Mouse (Mus musculus) heart, embryonic 12.5 days (tissue): ENCODE measurements around the gene Jund. TPM values are rescaled to one million over a fixed set of nuclear protein-coding genes. Genes with fewer than 3 reads are reported as not detected.
A peak's percentile ranks its signal among the peaks of the same experiment; 100 is the strongest.

Experiments used
- ATAC-seq: fragments of 200-750 bp; cut with Nextera tagmentation; 2 replicates; pipeline ENCODE4 v1.8.0; 2017; ENCODE audit warnings: moderate TSS enrichment, moderate library complexity; ENCODE audit not compliant: insufficient number of reproducible peaks, low FRiP score
- H3K27ac ChIP-seq: fragments of 300-500 bp; sonication (generic); 2 replicates; pipeline ENCODE4 v1.5.1; 2016; ENCODE audit warnings: mild to moderate bottlenecking, moderate library complexity; ENCODE audit not compliant: poor library complexity, severe bottlenecking
- H3K27me3 ChIP-seq: fragments of 300-500 bp; sonication (generic); replicated peaks from 2 replicates; pipeline ENCODE4 v1.6.1; 2016; ENCODE audit warnings: mild to moderate bottlenecking, moderate library complexity
- H3K36me3 ChIP-seq: fragments of 300-500 bp; sonication (generic); 2 replicates; pipeline ENCODE4 v1.6.1; 2016; ENCODE audit warnings: mild to moderate bottlenecking, moderate library complexity
- H3K4me1 ChIP-seq: fragments of 300-500 bp; sonication (generic); replicated peaks from 2 replicates; pipeline ENCODE4 v1.6.1; 2016; ENCODE audit warnings: mild to moderate bottlenecking
- H3K4me2 ChIP-seq: fragments of 300-500 bp; sonication (generic); 2 replicates; pipeline ENCODE4 v1.6.1; 2016; ENCODE audit warnings: mild to moderate bottlenecking, moderate library complexity
- H3K4me3 ChIP-seq: fragments of 300-500 bp; sonication (generic); 2 replicates; pipeline ENCODE4 v1.5.1; 2016; ENCODE audit warnings: mild to moderate bottlenecking
- H3K9ac ChIP-seq: fragments of 300-500 bp; sonication (generic); 2 replicates; pipeline ENCODE4 v1.6.1; 2016; ENCODE audit warnings: mild to moderate bottlenecking, moderate library complexity
- H3K9me3 ChIP-seq: fragments of 300-500 bp; sonication (generic); replicated peaks from 2 replicates; pipeline ENCODE4 v1.6.1; 2016; ENCODE audit warnings: mild to moderate bottlenecking, moderate library complexity
- WGBS: fragments of 180-500 bp; shearing (Covaris S2); methylation state at CpG from one replicate; pipeline ENCODE4 v1.1.7; 2016; 5-methylcytosine and 5-hydroxymethylcytosine counted together
- polyA plus RNA-seq: library from polyadenylated mRNA; unstranded; fragments of >200 nt; fragmentation: Nextera tagmentation; extraction: Ambion mirVana; gene quantifications from 2 replicates; pipeline ENCODE4 v1.2.1, GENCODE M21; 2016

Gene Jund
- polyA plus RNA-seq, 1 experiment from 2014 or later: 183 TPM

DNA sequence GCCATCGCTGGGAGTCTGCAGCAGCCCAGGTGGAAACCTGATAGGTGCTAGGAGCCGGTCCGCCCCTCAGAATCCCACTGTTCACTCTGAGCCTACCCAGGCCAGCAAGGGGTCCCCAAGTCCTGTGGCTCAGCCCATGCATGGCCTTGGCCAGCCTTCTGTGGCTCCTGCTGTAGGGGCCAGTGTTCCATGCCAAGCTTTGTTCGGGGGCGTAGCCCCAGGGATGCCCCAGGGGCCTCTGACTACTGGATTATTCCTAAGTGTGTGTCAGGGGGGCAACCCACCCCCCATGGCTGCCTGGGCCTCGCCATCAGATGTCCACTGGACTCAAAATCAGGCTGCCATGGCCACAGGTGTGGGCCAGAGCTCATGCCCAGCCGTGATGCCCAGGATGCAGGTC, 15.2 kb downstream of the Jund start:
- Histone ChIP-seq H3K4me3 (no peak overlapping the region), H3K9me3 (no peaks in the 10 kb centered on the region), H3K36me3 (no peaks in the 10 kb centered on the region), H3K4me1 (no peaks in the 10 kb centered on the region), H3K4me2 (no peak overlapping the region), H3K27ac (no peak overlapping the region), H3K9ac (no peak overlapping the region), H3K27me3 (peaks cover 28% of the 10 kb centered on the region)
- WGBS: 73% methylated on average over 7 of the region's 7 CpGs
- ATAC-seq: no peak

DNA sequence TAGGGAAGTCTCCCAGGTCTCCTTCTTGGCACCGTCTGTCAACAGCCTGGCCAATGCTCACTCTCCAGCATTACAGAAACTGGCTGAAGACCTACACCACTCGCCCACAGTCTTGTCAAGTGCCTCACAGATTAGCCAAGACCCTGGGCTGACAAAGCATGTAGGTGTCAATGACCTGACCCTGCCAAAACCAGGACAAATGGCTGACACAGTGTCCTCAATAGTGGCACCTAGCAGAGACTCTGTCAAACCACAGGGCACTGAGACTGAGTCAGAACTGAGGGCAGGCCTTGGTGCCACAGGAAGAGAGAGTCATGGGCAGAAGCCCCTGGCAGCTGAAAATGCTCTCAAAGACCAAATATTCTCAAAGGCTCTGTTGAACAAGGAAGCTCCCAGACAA, 16.3 kb downstream of the Jund start:
- H3K27ac ChIP-seq: no peak overlapping the region
- 41% methylated on average over 2 of the region's 2 CpGs for WGBS
- peaks cover 34% of the 10 kb centered on the region for H3K27me3 ChIP-seq

DNA sequence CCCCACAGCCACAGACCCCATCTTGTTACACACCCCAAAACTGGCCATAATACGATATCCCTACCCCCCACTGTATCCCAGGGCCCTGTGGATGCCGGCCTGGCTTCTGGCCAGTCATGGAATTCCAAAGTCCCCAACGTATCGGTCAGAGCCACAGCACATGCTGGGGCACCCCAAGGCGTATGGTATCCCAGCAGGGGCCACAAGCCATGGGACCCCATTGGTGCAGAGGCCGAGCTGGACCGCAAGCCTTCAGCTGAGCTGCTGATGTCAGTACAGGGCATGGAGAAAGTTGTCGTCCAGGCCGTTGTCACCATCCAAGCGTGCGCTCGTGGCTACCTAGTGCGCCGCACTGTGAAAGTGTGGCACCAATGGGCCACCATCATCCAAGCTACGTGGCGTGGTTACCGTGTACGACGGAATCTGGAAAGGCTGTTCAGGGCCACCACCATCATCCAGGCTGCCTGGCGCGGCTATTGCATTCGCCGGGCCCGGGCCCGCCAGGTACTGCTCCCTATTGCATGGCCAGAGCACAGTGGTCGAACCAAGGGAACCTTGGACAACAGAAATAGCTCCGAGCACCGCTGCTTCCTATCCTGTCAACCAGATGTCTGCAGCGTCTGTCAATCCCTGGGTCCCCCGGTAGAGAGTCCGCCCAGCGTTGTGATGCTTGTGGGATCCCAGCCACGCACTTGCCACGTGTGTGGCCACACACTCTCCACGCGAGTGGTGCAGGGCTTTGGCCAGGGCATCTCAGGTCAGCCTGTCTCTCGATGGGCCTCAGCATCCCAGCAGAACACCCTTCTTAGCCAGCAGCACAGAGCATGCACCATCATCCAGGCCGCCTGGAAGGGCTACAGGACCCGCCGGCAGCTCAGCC, 18.0 kb downstream of the Jund start:
- peaks cover 39% of the 10 kb centered on the region for H3K27me3 ChIP-seq
- no peak overlapping the region for H3K4me2 ChIP-seq
- H3K27ac ChIP-seq: no peak overlapping the region
- H3K4me3 ChIP-seq: no peak overlapping the region
- H3K4me1 ChIP-seq: no peaks in the 10 kb centered on the region
- no peak overlapping the region for H3K9ac ChIP-seq
- no peak for ATAC-seq
- no peaks in the 10 kb centered on the region for H3K9me3 ChIP-seq
- no peaks in the 10 kb centered on the region for H3K36me3 ChIP-seq
- WGBS: 78% methylated on average over 40 of the region's 40 CpGs

More for the DNA sequence above, 16.3 kb downstream of the Jund start:
- ATAC-seq: no peak
- Histone ChIP-seq H3K36me3 (no peaks in the 10 kb centered on the region), H3K9me3 (no peaks in the 10 kb centered on the region), H3K9ac (no peak overlapping the region), H3K4me2 (no peak overlapping the region), H3K4me1 (no peaks in the 10 kb centered on the region), H3K4me3 (no peak overlapping the region)

DNA sequence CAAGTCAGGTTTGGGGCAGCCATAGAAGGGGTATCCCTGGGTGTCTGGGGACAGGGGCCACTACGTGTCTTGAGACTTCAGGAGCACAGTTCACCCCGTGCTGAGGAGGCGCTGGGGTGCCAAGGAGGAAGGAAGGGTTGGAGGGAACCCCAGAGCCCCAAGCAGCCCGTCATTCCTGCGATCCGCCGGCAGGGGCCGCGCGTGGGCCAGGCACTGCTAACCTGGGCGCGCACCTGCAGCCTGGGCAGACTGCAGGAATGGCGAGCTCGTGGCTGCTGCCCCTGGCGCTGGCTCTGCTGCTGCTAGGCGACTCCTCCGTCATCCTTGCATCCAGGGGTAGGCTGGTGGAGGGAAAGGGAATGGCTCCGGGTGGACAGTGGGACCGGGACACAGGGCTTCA, 19.5 kb downstream of the Jund start, which contains the start of gene Gm3336:
Gene Gm3336 (plus strand): TSS at position 247 of the 400 bp plus-strand sequence.
- 3% methylated on average over 19 of the region's 19 CpGs for WGBS
- H3K4me3 ChIP-seq: no peak within 1 kb of the TSS
- no peak within 1 kb of the TSS for H3K9ac ChIP-seq
- no peaks in the 10 kb centered on the region for H3K9me3 ChIP-seq
- no peak within 1 kb of the TSS for H3K4me2 ChIP-seq
- no peak within 1 kb of the TSS for H3K27ac ChIP-seq
- no peaks in the 10 kb centered on the region for H3K4me1 ChIP-seq
- H3K27me3 ChIP-seq: peaks cover 43% of the 10 kb centered on the region
- H3K36me3 ChIP-seq: no peaks in the 10 kb centered on the region
- ATAC-seq: peak; percentile 43; the same call in 1 of the 2 replicates

DNA sequence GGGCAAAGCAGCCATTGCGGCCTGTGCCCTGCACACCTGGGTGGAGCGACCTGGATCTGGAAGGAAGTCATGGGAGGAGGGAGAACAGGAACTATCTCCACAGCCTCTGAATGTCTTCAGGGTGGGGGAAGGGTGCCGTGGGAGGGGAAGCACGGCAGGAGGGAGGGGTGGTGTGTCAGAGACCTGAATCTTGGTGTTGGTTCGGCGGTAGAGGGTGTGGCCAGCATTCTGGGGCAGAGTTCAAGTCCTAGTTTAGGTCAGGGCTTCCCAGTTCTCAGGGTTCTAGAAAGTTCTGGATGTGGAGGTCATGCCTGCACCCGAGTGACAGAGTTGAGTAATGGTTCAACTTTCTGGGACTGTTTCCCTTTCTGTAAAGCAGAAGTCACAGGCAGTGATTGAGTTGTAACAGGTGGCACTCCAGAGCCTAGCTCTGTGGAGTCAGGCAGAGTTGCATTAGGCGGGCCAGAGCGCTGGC, 21.1 kb downstream of the Jund start:
- no peaks in the 10 kb centered on the region for H3K36me3 ChIP-seq
- H3K4me3 ChIP-seq: no peak overlapping the region
- H3K4me2 ChIP-seq: no peak overlapping the region
- no peak overlapping the region for H3K9ac ChIP-seq
- H3K9me3 ChIP-seq: no peaks in the 10 kb centered on the region
- ATAC-seq: no peak
- 61% methylated on average over 9 of the region's 9 CpGs for WGBS
- H3K4me1 ChIP-seq: no peaks in the 10 kb centered on the region
- no peak overlapping the region for H3K27ac ChIP-seq
- peaks cover 52% of the 10 kb centered on the region for H3K27me3 ChIP-seq

DNA sequence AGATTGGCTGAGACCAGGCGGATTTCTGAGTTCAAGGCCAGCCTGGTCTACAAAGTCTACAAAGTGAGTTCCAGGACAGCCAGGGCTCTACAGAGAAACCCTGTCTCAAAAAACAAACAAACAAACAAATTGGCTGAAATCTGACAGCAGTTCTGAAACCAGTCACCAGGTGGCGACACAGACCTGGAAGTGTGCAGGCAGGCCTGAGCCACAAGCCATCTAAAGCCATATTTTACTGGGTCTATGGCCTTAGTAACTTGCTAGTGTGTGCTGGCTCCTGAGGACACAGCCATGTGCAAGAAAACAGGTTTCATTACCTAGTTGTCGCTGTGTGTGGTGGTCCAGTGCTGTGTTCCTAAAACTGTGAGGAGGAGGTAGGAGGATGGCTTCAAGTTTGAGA, 22.0 kb downstream of the Jund start:
- H3K9me3 ChIP-seq: no peaks in the 10 kb centered on the region
- H3K4me3 ChIP-seq: no peak overlapping the region
- H3K4me2 ChIP-seq: no peak overlapping the region
- H3K27me3 ChIP-seq: peaks cover 54% of the 10 kb centered on the region
- H3K4me1 ChIP-seq: no peaks in the 10 kb centered on the region
- H3K36me3 ChIP-seq: no peaks in the 10 kb centered on the region
- no peak overlapping the region for H3K27ac ChIP-seq
- no peak overlapping the region for H3K9ac ChIP-seq
- ATAC-seq: no peak
- WGBS: 4% methylated on average over 3 of the region's 3 CpGs

DNA sequence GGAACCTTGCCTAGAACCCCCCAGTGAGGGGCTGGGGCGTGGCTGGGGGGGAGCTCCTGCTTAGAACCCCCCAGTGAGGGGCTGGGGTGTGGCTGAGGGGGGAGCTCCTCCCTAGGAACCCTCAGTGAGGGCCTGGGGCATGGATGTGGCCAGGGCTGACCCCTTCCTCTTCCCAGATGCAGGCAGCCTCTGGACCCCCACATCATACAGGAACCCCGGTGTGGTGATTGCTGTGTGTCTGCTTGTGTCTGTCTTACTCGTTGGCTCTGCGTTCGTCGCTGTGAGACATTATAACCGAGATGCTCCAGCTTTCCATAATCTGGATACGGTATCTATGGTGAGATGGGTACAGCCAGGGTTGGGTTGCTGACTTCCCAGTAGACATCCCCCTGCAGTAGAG, 22.9 kb downstream of the Jund start:
- Histone ChIP-seq H3K4me2 (no peak overlapping the region), H3K27ac (no peak overlapping the region), H3K9me3 (no peaks in the 10 kb centered on the region), H3K27me3 (peaks cover 59% of the 10 kb centered on the region), H3K4me1 (no peaks in the 10 kb centered on the region), H3K36me3 (no peaks in the 10 kb centered on the region), H3K4me3 (no peak overlapping the region), H3K9ac (no peak overlapping the region)
- WGBS: 79% methylated on average over 8 of the region's 8 CpGs
- no peak for ATAC-seq

DNA sequence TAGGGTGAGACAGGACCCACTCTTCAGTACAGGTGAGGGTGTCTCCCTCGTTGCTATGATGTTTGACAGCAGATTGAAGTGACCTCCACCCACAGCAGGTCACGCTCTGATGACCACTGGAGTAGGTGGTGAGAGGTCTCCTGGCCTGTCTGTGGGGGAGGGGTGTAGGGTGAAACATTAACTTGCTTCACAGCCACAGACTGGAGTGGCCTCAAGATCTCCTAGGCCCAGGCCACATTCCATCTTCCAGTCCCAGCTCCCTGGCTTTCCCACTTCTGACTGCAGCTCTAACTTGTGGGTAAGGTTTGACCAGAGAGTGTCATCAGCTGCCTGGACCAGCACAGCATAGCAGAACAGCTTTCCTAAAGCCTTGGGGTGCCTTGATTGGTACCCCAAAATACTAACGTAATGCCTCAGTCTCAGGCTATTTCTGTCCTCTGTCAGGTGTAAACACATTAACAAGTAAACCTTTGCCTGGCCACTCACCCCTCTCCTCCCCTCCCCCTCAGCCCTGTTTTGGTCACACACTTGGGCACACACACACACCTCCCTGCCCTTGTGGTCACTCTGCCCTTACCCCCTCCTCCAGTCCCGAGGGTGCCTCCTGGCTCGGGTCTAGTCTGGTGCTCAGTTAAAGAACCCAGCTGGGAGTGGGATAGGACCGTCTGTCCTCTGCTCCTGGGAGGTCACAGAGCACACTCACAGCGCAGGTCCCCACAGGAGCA, 24.9 kb downstream of the Jund start, which contains the start of gene Pde4c:
Gene Pde4c (plus strand): TSS at position 235 of the 725 bp plus-strand sequence.
- no peak within 1 kb of the TSS for H3K4me3 ChIP-seq
- ATAC-seq: 0 out of 2 replicates have a peak, but pooled peaks have one; percentile 26
- H3K4me1 ChIP-seq: no peaks in the 10 kb centered on the region
- no peak within 1 kb of the TSS for H3K27ac ChIP-seq
- no peak within 1 kb of the TSS for H3K4me2 ChIP-seq
- H3K36me3 ChIP-seq: no peaks in the 10 kb centered on the region
- H3K27me3 ChIP-seq: peaks cover 57% of the 10 kb centered on the region
- WGBS: 52% methylated on average over 7 of the region's 7 CpGs
- no peaks in the 10 kb centered on the region for H3K9me3 ChIP-seq
- no peak within 1 kb of the TSS for H3K9ac ChIP-seq

DNA sequence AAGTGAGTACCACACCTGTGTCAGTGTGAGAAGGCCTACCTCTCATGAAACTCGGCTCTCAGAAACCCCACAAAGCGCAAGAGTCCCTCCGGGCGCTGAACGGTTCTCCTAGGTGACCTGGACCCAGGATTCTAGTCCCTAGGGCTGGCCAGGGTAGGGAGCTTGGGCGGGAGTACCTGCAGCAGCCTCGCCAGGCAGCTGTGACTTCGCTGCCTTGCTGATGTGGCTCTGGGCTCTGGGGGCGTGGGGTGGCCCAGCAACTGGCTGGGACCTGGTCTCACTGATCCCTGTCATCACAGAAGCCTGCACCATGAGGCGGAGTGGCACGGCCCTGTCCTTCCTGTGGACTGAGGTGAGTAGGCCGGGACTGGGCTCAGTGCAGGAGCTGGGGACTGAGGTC, 25.5 kb downstream of the Jund start:
- Histone ChIP-seq H3K27ac (no peak overlapping the region), H3K4me3 (no peak overlapping the region), H3K9me3 (no peaks in the 10 kb centered on the region), H3K4me1 (no peaks in the 10 kb centered on the region), H3K4me2 (no peak overlapping the region), H3K36me3 (no peaks in the 10 kb centered on the region), H3K27me3 (peaks cover 62% of the 10 kb centered on the region), H3K9ac (no peak overlapping the region)
- no peak for ATAC-seq
- 72% methylated on average over 12 of the region's 12 CpGs for WGBS

DNA sequence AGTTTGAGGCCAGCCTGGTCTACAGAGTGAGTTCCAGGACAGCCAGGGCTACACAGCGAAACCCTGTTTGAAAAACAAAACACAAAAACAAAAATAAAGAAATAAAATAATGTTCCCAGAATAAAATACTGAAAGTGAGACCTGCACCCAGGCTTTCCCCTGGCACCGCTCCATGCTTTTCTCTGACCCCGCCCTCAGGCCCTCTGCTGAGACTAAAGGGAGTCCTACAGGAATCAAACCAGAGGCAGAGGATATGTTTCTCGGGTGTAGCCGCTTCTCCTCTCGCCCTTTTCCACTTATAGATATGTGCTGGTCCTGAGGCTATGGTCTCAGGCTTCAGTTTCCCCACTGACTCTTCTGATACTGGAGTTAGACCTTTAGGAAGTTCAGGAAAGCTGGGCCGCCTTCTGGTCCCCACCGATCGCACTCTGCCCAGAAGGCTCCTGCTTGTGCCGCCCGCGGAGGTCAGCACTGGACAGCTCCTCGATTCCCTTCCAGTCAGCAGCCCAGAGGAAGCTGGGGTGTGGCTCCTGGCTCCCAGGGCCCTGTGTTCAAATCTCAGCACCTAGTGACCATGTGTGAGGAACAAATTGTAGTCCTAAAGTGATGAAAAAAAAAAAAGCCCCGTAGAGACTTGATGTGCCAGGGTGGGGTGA, 27.2 kb downstream of the Jund start:
- H3K27me3 ChIP-seq: peaks cover 72% of the 10 kb centered on the region
- ATAC-seq: no peak
- H3K9ac ChIP-seq: no peak overlapping the region
- H3K4me2 ChIP-seq: no peak overlapping the region
- WGBS: 21% methylated on average over 14 of the region's 14 CpGs
- H3K9me3 ChIP-seq: no peaks in the 10 kb centered on the region
- H3K27ac ChIP-seq: no peak overlapping the region
- no peaks in the 10 kb centered on the region for H3K36me3 ChIP-seq
- H3K4me3 ChIP-seq: no peak overlapping the region
- H3K4me1 ChIP-seq: peaks cover 6% of the 10 kb centered on the region

DNA sequence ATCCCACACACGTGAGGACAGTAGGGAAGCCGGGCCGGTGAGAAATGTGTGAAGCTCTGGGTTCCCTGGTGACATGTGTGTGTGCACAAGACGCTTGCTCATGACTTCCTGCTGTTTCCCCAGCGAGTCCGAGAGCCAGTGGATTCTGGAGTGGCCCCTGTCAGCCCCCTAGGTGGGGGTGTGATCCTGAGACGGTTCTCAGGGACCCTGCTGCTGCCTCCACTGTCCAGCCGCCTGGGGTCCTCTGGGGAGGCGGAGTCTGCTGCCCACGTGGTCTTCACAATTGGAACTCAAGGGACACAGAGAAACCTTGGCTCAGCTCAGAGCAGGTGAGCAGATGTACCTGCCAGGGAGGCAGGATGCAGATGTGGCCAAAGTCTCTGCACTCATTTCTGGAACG, 28.0 kb downstream of the Jund start:
- peaks cover 6% of the 10 kb centered on the region for H3K4me1 ChIP-seq
- no peaks in the 10 kb centered on the region for H3K9me3 ChIP-seq
- 43% methylated on average over 11 of the region's 11 CpGs for WGBS
- no peak overlapping the region for H3K9ac ChIP-seq
- H3K27me3 ChIP-seq: peaks cover 77% of the 10 kb centered on the region
- no peak overlapping the region for H3K27ac ChIP-seq
- H3K4me2 ChIP-seq: no peak overlapping the region
- no peak overlapping the region for H3K4me3 ChIP-seq
- ATAC-seq: no peak
- no peaks in the 10 kb centered on the region for H3K36me3 ChIP-seq
